Mouse (Mus musculus) liver, embryonic 15.5 days (tissue): ENCODE measurements around the gene Slu7. TPM values are rescaled to one million over a fixed set of nuclear protein-coding genes. Genes with fewer than 3 reads are reported as not detected.

ENCODE experiments used
- ATAC-seq: fragments of 200-750 bp; cut with Nextera tagmentation; 2 replicates; pipeline ENCODE4 v1.8.0; 2017; ENCODE audit warnings: moderate number of reproducible peaks, mild to moderate bottlenecking, moderate library complexity; ENCODE audit not compliant: insufficient read depth
- H3K27ac ChIP-seq: fragments of 300-500 bp; sonication (generic); replicated peaks from 2 replicates; pipeline ENCODE4 v1.5.1; 2015; ENCODE audit warnings: mild to moderate bottlenecking, inconsistent platforms
- H3K27me3 ChIP-seq: fragments of 300-500 bp; sonication (generic); 2 replicates; pipeline ENCODE4 v1.6.1; 2015; ENCODE audit warnings: mild to moderate bottlenecking, inconsistent platforms
- H3K36me3 ChIP-seq: fragments of 300-500 bp; sonication (generic); replicated peaks from 2 replicates; pipeline ENCODE4 v1.6.1; 2015; ENCODE audit warnings: moderate library complexity, mild to moderate bottlenecking, inconsistent platforms
- H3K4me1 ChIP-seq: fragments of 300-500 bp; sonication (generic); replicated peaks from 2 replicates; pipeline ENCODE4 v1.6.1; 2015; ENCODE audit warnings: inconsistent platforms
- H3K4me2 ChIP-seq: fragments of 300-500 bp; sonication (generic); 2 replicates; pipeline ENCODE4 v1.6.1; 2015; ENCODE audit warnings: moderate library complexity, mild to moderate bottlenecking, inconsistent platforms
- H3K4me3 ChIP-seq: fragments of 300-500 bp; sonication (generic); replicated peaks from 2 replicates; pipeline ENCODE4 v1.5.1; 2015; ENCODE audit warnings: mild to moderate bottlenecking, inconsistent platforms
- H3K9ac ChIP-seq: fragments of 300-500 bp; sonication (generic); 2 replicates; pipeline ENCODE4 v1.6.1; 2015; ENCODE audit warnings: moderate library complexity, mild to moderate bottlenecking, inconsistent platforms
- H3K9me3 ChIP-seq: fragments of 300-500 bp; sonication (generic); replicated peaks from 2 replicates; pipeline ENCODE4 v1.6.1; 2016; ENCODE audit warnings: inconsistent platforms
- WGBS: fragments of 180-500 bp; shearing (Covaris S2); methylation state at CpG from one replicate; pipeline ENCODE4 v1.1.7; 2015; ENCODE audit warnings: mixed read lengths; ENCODE audit not compliant: insufficient replicate concordance; 5-methylcytosine and 5-hydroxymethylcytosine counted together
- polyA plus RNA-seq: library from polyadenylated mRNA; unstranded; fragments of >200 nt; fragmentation: Nextera tagmentation; extraction: Ambion mirVana; gene quantifications from 2 replicates; pipeline ENCODE4 v1.2.1, GENCODE M21; 2015

Slu7 gene
- polyA plus RNA-seq, 1 experiment from 2014 or later = 24.5 TPM

DNA sequence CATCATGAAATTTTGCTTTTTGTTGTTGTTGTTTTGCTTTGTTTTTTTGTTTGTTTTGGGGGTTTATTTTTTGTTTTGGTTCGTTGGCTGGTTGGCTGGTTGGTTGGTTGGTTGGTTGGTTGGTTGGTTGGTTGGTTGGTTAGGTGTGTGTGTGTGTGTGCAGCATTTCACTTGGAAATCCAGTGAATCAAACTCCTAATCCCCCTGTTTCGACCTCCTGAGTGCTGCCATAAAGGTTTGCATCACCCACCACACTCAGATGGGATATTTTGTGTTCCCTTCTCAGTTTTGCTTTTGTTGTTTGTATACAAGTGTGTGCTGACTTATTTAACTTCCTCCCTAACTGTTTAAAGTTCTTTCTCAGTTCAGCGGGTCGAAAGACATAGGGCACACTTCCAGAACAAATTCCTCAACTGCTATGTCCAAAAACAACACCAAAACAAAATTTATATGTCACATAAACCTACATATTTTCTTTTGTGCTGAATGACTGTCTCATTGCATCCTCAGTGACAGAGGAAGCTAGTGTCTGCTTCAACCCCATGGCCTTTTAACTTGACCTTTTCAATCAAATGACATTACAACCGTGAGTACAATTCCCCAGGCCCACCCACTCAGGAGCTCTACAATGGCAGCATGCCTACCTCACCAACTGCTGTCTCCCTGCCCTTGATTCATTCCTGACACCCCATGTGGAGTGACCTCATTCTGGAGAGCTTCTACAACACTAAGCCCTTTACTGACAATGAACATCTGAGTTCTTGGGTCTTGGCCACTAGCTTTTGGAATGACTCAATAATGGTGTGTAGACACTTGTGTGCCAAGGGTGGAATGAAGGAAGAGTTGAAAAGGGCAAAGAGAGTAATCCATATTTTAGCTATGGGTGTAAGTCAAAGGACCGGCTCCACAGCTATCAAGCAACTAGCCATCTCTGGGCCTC lies 37.6 kb downstream of the Slu7 start:
- Histone ChIP-seq H3K36me3 (no peaks in the 10 kb centered on the region), H3K4me1 (peaks cover 4% of the 10 kb centered on the region; the same call in 1 of the 2 replicates), H3K9ac (no peak overlapping the region), H3K27ac (no peak overlapping the region), H3K4me3 (no peak overlapping the region), H3K4me2 (no peak overlapping the region), H3K9me3 (no peaks in the 10 kb centered on the region), H3K27me3 (peaks cover 5% of the 10 kb centered on the region; the same call in 1 of the 2 replicates)
- no peak for ATAC-seq
- 54% methylated on average over 6 of the region's 6 CpGs for WGBS

DNA sequence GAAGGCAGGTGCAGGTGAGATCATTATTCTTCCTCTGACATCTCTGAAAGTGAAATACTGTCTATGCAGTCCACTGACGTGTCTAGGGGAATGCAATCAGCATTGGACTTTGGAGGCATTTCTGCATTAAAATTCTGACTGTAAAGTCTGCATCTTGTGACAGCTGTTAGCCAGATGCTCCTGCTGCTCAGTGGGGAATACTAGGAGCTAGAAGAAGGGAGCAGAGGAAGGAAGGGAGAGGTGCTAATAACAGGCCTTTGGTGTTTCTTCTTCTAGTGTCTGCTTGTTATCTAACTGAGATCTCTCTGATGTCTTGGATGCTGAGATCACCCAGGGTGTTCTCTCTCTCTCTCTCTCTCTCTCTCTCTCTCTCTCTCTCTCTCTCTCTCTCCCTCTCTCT lies 39.6 kb downstream of the Slu7 start:
- no peaks in the 10 kb centered on the region for H3K9me3 ChIP-seq
- H3K36me3 ChIP-seq = no peaks in the 10 kb centered on the region
- H3K4me3 ChIP-seq = no peak overlapping the region
- no peak overlapping the region for H3K27ac ChIP-seq
- peaks cover 5% of the 10 kb centered on the region; the same call in 1 of the 2 replicates for H3K27me3 ChIP-seq
- WGBS = 43% methylated on average over 1 of the region's 1 CpGs
- H3K9ac ChIP-seq = no peak overlapping the region
- H3K4me2 ChIP-seq = no peak overlapping the region
- ATAC-seq = no peak
- H3K4me1 ChIP-seq = peaks cover 4% of the 10 kb centered on the region; the same call in 1 of the 2 replicates

- Histone ChIP-seq H3K9me3 (no peaks in the 10 kb centered on the region), H3K4me2 (no peak overlapping the region), H3K36me3 (no peaks in the 10 kb centered on the region), H3K27me3 (peaks cover 5% of the 10 kb centered on the region; the same call in 1 of the 2 replicates), H3K9ac (no peak overlapping the region), H3K4me3 (no peak overlapping the region), H3K4me1 (peaks cover 4% of the 10 kb centered on the region; the same call in 1 of the 2 replicates), H3K27ac (no peak overlapping the region)
- whole genome bisulfite sequencing = 42% methylated on average over 15 of the region's 15 CpGs
- no peak for ATAC-seq
These were observed 40.2 kb downstream of the Slu7 start for GRCm38 (mm10) chr11:43473635-43474224.

DNA sequence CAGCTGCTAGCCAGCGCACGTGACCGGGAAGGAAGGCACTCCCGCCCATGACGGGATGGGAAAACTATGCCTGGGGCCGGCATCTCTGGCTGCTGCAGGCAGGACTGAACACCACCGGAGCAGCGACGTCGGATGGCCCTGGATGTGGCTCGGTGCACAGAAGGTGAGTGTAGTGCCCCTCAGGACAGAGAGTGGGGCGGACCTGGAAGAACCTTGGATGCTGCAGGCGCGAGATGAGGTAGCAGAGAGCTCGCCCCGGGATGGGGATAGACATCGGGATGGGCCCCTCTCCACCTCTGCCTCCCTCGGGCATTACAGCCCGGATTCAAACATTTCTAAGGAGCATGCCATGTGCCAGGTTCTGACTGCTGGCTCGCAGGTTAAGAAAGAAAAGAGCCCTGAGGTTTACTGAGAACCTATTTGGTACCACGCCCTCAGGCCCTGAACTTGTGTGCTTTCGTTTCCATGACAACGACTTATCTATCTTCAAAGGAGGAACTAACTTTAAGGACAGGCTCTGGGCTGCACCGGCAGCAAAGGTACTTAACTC lies 40.8 kb downstream of the Slu7 start, which contains the start of gene C1qtnf2:
Gene C1qtnf2 (plus strand): TSS at position 52 of the 550 bp plus-strand sequence.
- peak within 1 kb of the TSS; percentile 17; the same call in 1 of the 2 replicates for H3K4me2 ChIP-seq
- peaks cover 5% of the 10 kb centered on the region; the same call in 1 of the 2 replicates for H3K27me3 ChIP-seq
- no peaks in the 10 kb centered on the region for H3K36me3 ChIP-seq
- ATAC-seq = no peak
- H3K9ac ChIP-seq = no peak within 1 kb of the TSS
- no peak within 1 kb of the TSS for H3K27ac ChIP-seq
- no peak within 1 kb of the TSS for H3K4me3 ChIP-seq
- H3K4me1 ChIP-seq = peaks cover 4% of the 10 kb centered on the region; the same call in 1 of the 2 replicates
- 6% methylated on average over 24 of the region's 24 CpGs for WGBS
- H3K9me3 ChIP-seq = no peaks in the 10 kb centered on the region

DNA sequence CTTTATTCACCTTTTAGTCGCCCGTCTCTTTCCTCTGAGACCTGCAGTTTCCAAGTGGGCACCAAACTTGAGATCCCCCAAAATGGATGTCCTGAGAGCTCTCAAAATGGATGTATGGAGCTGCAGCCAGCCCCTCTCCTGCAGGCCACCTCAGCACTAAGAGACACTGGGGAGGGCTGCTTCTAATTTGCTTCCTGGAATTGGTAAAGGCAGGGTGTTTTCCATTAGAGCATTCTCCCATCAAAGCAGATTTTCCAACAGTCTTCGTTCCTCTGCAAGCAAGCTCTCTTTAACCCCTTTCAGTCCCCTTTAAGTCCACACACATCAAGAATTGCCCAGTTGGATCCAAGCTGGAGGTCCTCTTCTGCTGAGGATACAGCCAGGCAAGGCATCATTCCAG lies 45.8 kb downstream of the Slu7 start:
- Histone ChIP-seq H3K4me2 (no peak overlapping the region), H3K4me1 (peaks cover 2% of the 10 kb centered on the region; the same call in 1 of the 2 replicates), H3K9me3 (no peaks in the 10 kb centered on the region), H3K36me3 (no peaks in the 10 kb centered on the region), H3K4me3 (no peak overlapping the region), H3K27ac (no peak overlapping the region), H3K9ac (no peak overlapping the region), H3K27me3 (0 out of 2 replicates have a peak, but pooled peaks cover under 1% of the 10 kb centered on the region)
- WGBS = 65% methylated on average over 3 of the region's 3 CpGs
- no peak for ATAC-seq

- no peak for ATAC-seq
- Histone ChIP-seq H3K36me3 (no peaks in the 10 kb centered on the region), H3K4me1 (no peaks in the 10 kb centered on the region), H3K4me2 (no peak overlapping the region), H3K27ac (no peak overlapping the region), H3K9ac (no peak overlapping the region), H3K27me3 (no peaks in the 10 kb centered on the region), H3K4me3 (no peak overlapping the region), H3K9me3 (no peaks in the 10 kb centered on the region)
- 45% methylated on average over 5 of the region's 5 CpGs for WGBS
These were observed 47.0 kb downstream of the Slu7 start for GRCm38 (mm10) chr11:43480561-43480960.

DNA sequence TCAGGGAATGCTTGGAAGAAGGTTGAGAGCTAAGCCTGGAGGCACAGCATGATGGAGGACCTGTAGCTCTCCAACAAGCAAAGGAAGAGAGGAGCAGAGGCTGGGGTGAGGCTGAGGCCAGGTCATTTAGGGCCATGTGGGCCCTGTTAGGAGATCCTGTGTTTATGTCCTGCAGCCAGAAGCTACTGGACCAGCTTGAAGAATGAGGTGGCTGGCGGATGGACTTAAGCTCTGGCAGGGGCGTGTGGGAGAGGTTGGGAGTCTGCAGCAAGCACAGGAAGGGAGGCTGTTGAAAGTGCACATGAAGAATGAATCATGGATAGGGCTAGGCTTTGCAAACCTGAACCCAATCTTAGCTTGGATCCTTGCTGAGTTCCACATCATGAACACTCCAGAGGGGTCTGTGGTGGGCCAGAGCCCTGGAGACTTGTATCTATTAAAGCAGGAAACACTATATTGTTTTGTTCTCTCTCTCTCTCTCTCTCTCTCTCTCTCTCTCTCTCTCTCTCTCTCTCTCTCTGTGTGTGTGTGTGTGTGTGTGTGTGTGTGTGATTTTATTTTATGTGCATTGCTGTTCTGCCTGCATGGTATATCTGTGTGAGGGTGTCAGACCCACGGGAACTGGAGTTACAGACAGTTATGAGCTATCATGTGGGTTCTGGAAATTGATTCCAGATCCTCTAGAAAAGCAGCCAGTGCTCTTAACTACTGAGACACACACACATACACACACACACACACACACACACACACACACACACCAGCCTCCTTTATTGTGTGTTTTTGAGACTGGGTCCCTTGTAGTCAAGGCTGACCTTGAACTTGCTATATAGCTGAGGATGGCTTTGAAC lies 48.4 kb downstream of the Slu7 start:
- no peaks in the 10 kb centered on the region for H3K4me1 ChIP-seq
- H3K9ac ChIP-seq = no peak overlapping the region
- no peak overlapping the region for H3K4me3 ChIP-seq
- no peaks in the 10 kb centered on the region for H3K27me3 ChIP-seq
- H3K36me3 ChIP-seq = no peaks in the 10 kb centered on the region
- ATAC-seq = no peak
- no peaks in the 10 kb centered on the region for H3K9me3 ChIP-seq
- WGBS = 31% methylated on average over 3 of the region's 3 CpGs
- no peak overlapping the region for H3K4me2 ChIP-seq
- H3K27ac ChIP-seq = no peak overlapping the region

DNA sequence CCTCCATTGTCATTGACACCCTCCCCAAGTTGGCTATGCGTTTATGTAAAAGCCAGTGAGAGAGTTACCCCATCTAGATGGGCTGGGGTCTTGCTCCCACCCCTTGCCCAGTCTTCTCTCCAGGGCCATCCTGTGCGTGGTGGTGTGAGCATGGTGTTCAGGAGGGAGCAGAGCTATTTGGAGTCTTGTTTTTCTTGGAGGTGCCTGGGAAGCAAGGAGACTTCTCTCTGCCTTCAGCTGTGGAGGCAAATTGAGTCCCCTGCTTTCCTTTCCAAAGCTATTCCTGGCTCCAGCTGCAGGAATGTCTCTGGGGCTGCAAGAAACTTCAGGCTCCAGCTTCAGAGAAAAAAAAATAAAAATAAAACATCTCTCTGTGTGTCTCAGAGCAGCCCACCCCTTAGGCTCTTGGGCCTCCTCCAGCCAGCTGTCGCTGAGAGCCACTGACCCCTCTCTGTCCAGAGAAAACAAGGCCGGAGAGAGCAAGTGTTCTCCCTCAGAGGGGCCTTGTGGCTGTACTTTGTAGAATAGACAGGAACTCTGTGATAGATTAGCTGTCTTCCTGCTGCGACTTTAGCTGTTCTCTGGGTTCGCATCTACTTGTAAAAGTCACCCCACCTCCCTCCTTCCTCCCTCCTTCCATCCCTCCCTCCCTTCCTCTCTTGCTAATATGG lies 49.7 kb downstream of the Slu7 start:
- WGBS = 32% methylated on average over 6 of the region's 6 CpGs
- Histone ChIP-seq H3K4me2 (no peak overlapping the region), H3K27ac (no peak overlapping the region), H3K36me3 (no peaks in the 10 kb centered on the region), H3K4me1 (no peaks in the 10 kb centered on the region), H3K9me3 (no peaks in the 10 kb centered on the region), H3K9ac (no peak overlapping the region), H3K4me3 (no peak overlapping the region), H3K27me3 (no peaks in the 10 kb centered on the region)
- ATAC-seq = no peak

DNA sequence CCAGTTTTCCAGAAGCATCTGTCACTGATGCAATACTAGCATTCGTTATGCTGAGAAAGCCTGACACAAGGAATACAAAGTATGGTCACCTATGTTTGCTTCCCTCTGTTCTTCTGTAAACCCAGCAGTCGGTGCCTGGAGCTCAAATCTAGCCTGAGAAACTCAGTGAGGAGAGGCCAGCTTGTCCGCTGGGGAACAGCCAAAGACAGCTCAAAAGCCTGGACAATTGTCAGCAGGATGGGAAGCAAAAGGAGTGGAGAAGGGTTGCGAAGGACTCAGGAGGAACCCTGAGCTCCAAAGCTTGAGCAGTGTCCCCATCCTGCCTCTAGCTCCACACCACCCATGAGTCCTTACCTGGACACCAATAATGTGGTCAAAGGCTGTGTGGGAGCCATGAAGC lies 50.5 kb downstream of the Slu7 start:
- Histone ChIP-seq H3K36me3 (no peaks in the 10 kb centered on the region), H3K4me1 (no peaks in the 10 kb centered on the region), H3K27me3 (no peaks in the 10 kb centered on the region), H3K4me3 (no peak overlapping the region), H3K9me3 (no peaks in the 10 kb centered on the region), H3K9ac (no peak overlapping the region), H3K4me2 (no peak overlapping the region), H3K27ac (no peak overlapping the region)
- ATAC-seq = no peak
- 47% methylated on average over 4 of the region's 4 CpGs for WGBS

DNA sequence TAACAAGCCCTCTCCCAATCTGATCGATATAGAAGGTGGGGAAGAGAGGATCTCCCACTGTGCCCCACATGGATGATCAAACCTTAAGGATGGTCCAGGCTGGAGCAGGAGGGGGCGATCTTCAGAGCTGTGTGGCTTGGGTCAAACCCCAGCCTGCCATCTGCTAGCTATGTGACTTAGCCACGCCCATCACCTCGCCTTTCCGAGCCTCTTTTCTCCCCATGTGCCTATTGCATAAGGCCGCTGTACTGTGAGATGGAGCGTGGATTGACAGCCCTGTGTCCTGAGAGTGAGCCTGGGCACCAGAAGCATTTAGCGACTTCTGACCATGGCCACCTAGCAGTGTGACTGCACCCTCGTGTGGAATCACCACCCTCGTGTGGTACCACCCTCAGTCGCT lies 51.1 kb downstream of the Slu7 start:
- Histone ChIP-seq H3K9me3 (no peaks in the 10 kb centered on the region), H3K4me3 (no peak overlapping the region), H3K9ac (no peak overlapping the region), H3K4me2 (no peak overlapping the region), H3K27ac (no peak overlapping the region), H3K4me1 (no peaks in the 10 kb centered on the region), H3K27me3 (no peaks in the 10 kb centered on the region), H3K36me3 (no peaks in the 10 kb centered on the region)
- 38% methylated on average over 11 of the region's 11 CpGs for WGBS
- ATAC-seq = no peak
